Mouse (Mus musculus): ENCODE results near the gene Katnbl1. TPM values are rescaled to one million over a fixed set of nuclear protein-coding genes. Genes with fewer than 3 reads are reported as not detected.

The Katnbl1 gene
- total and polyA plus RNA-seq, 2 experiments from 2014 or later, result 3.5 to 13.3 TPM

- DNase-seq (ENCODE audit: low spot score) (no peak), ATAC-seq (ENCODE audit: insufficient read depth, low read depth) (no peak)
- Histone ChIP-seq H3K9ac (replicated peaks; ENCODE audit: low read depth, low read length) (no peak overlapping the region), H3K36me3 (replicated peaks; ENCODE audit: control insufficient read depth, insufficient read depth, low read length) (peaks cover 72% of the 10 kb centered on the region), H3K4me2 (ENCODE audit: low read depth, low read length) (no peak overlapping the region), H3K27ac (ENCODE audit: low read depth) (no peak overlapping the region), H3K4me1 (ENCODE audit: control insufficient read depth, insufficient read depth) (no peaks in the 10 kb centered on the region), H3K9me3 (replicated peaks; ENCODE audit: control insufficient read depth, low read length) (no peaks in the 10 kb centered on the region), H3K4me3 (ENCODE audit: low read depth, low read length) (no peak overlapping the region), H3K27me3 (ENCODE audit: control insufficient read depth, insufficient read depth, low read length) (no peaks in the 10 kb centered on the region)
- TF ChIP-seq EP300 (IDR thresholded peaks at IDR 0.05; ENCODE audit: low read depth) (no peak), CTCF (IDR thresholded peaks at IDR 0.05; ENCODE audit: low read depth) (no peak)
- 83% methylated on average over 3 of the region's 3 CpGs for WGBS
These were observed 30.8 kb upstream of the Katnbl1 start for GRCm38 (mm10) chr2:112348246-112348645.

- no peak for TF ChIP-seq CTCF (IDR thresholded peaks at IDR 0.05; ENCODE audit: low read depth)
- no peak for TF ChIP-seq EP300 (IDR thresholded peaks at IDR 0.05; ENCODE audit: low read depth)
- 83% methylated on average over 7 of the region's 7 CpGs for WGBS
- peaks cover 88% of the 10 kb centered on the region for H3K36me3 ChIP-seq (replicated peaks; ENCODE audit: control insufficient read depth, insufficient read depth, low read length)
- no peaks in the 10 kb centered on the region for H3K9me3 ChIP-seq (replicated peaks; ENCODE audit: control insufficient read depth, low read length)
- ATAC-seq (ENCODE audit: insufficient read depth, low read depth) (no peak), DNase-seq (ENCODE audit: low spot score) (no peak)
- H3K4me1 ChIP-seq (ENCODE audit: control insufficient read depth, insufficient read depth), result no peaks in the 10 kb centered on the region
- no peak overlapping the region for H3K27ac ChIP-seq (ENCODE audit: low read depth)
- H3K9ac ChIP-seq (replicated peaks; ENCODE audit: low read depth, low read length), result no peak overlapping the region
- no peak overlapping the region for H3K4me2 ChIP-seq (ENCODE audit: low read depth, low read length)
- no peak overlapping the region for H3K4me3 ChIP-seq (ENCODE audit: low read depth, low read length)
- H3K27me3 ChIP-seq (ENCODE audit: control insufficient read depth, insufficient read depth, low read length), result no peaks in the 10 kb centered on the region
These were observed 25.1 kb upstream of the Katnbl1 start for GRCm38 (mm10) chr2:112353685-112354455.

- DNase-seq (ENCODE audit: low spot score), result no peak
- 59% methylated on average over 2 of the region's 2 CpGs for WGBS
- TF ChIP-seq EP300 (IDR thresholded peaks at IDR 0.05; ENCODE audit: low read depth), result no peak
- TF ChIP-seq CTCF (IDR thresholded peaks at IDR 0.05; ENCODE audit: low read depth), result no peak
- no peaks in the 10 kb centered on the region for H3K9me3 ChIP-seq (replicated peaks; ENCODE audit: control insufficient read depth, low read length)
- no peaks in the 10 kb centered on the region for H3K27me3 ChIP-seq (ENCODE audit: control insufficient read depth, insufficient read depth, low read length)
- no peak overlapping the region for H3K27ac ChIP-seq (ENCODE audit: low read depth)
- no peak overlapping the region for H3K9ac ChIP-seq (replicated peaks; ENCODE audit: low read depth, low read length)
- H3K4me2 ChIP-seq (ENCODE audit: low read depth, low read length), result no peak overlapping the region
- H3K36me3 ChIP-seq (replicated peaks; ENCODE audit: control insufficient read depth, insufficient read depth, low read length), result peaks cover 96% of the 10 kb centered on the region
- no peak overlapping the region for H3K4me3 ChIP-seq (ENCODE audit: low read depth, low read length)
- ATAC-seq (ENCODE audit: insufficient read depth, low read depth), result no peak
- H3K4me1 ChIP-seq (ENCODE audit: control insufficient read depth, insufficient read depth), result no peaks in the 10 kb centered on the region
These were observed 19.4 kb upstream of the Katnbl1 start for GRCm38 (mm10) chr2:112359611-112360010.

GRCm38 (mm10) chr2:112360012-112360780 lies 18.8 kb upstream of the Katnbl1 start:
- H3K27me3 ChIP-seq (ENCODE audit: control insufficient read depth, insufficient read depth, low read length), result no peaks in the 10 kb centered on the region
- no peaks in the 10 kb centered on the region for H3K9me3 ChIP-seq (replicated peaks; ENCODE audit: control insufficient read depth, low read length)
- WGBS, result 85% methylated on average over 12 of the region's 12 CpGs
- H3K27ac ChIP-seq (ENCODE audit: low read depth), result no peak overlapping the region
- ATAC-seq (ENCODE audit: insufficient read depth, low read depth) (no peak), DNase-seq (ENCODE audit: low spot score) (no peak)
- H3K9ac ChIP-seq (replicated peaks; ENCODE audit: low read depth, low read length), result no peak overlapping the region
- H3K4me2 ChIP-seq (ENCODE audit: low read depth, low read length), result no peak overlapping the region
- no peaks in the 10 kb centered on the region for H3K4me1 ChIP-seq (ENCODE audit: control insufficient read depth, insufficient read depth)
- H3K4me3 ChIP-seq (ENCODE audit: low read depth, low read length), result no peak overlapping the region
- H3K36me3 ChIP-seq (replicated peaks; ENCODE audit: control insufficient read depth, insufficient read depth, low read length), result peaks cover 92% of the 10 kb centered on the region
- TF ChIP-seq CTCF (IDR thresholded peaks at IDR 0.05; ENCODE audit: low read depth) (no peak), EP300 (IDR thresholded peaks at IDR 0.05; ENCODE audit: low read depth) (no peak)

- H3K36me3 ChIP-seq (replicated peaks; ENCODE audit: control insufficient read depth, insufficient read depth, low read length), result peaks cover 86% of the 10 kb centered on the region
- TF ChIP-seq CTCF (IDR thresholded peaks at IDR 0.05; ENCODE audit: low read depth) (no peak), EP300 (IDR thresholded peaks at IDR 0.05; ENCODE audit: low read depth) (no peak)
- 79% methylated on average over 2 of the region's 2 CpGs for WGBS
These were observed 18.2 kb upstream of the Katnbl1 start for GRCm38 (mm10) chr2:112360781-112361169.

More at GRCm38 (mm10) chr2:112360781-112361169, 18.2 kb upstream of the Katnbl1 start:
- DNase-seq (ENCODE audit: low spot score) (no peak), ATAC-seq (ENCODE audit: insufficient read depth, low read depth) (no peak)
- H3K4me2 ChIP-seq (ENCODE audit: low read depth, low read length), result no peak overlapping the region
- no peaks in the 10 kb centered on the region for H3K27me3 ChIP-seq (ENCODE audit: control insufficient read depth, insufficient read depth, low read length)
- no peaks in the 10 kb centered on the region for H3K4me1 ChIP-seq (ENCODE audit: control insufficient read depth, insufficient read depth)
- no peak overlapping the region for H3K27ac ChIP-seq (ENCODE audit: low read depth)
- no peak overlapping the region for H3K4me3 ChIP-seq (ENCODE audit: low read depth, low read length)
- H3K9ac ChIP-seq (replicated peaks; ENCODE audit: low read depth, low read length), result no peak overlapping the region
- no peaks in the 10 kb centered on the region for H3K9me3 ChIP-seq (replicated peaks; ENCODE audit: control insufficient read depth, low read length)

Measured in heart, postnatal 0 days (tissue).